Comparison of ENCODE assay signal across 15 mouse cellular contexts in genomic region chr4:88218286-88218685, GRCm38 (mm10).
DNase-seq lines count a peak whose midpoint lies in the region.
"Had no signal": no experiment of that assay in that cellular context is flagged by ENCODE, and none has a peak within 500 bp of the region (broad histone marks: within the 10 kb centered on the region; RNA-seq: fewer than 3 reads in every experiment).

No protein-coding gene starts in this region.

- intact Hi-C loops in heart, postnatal 14 days (cut with DNase I), result no loop called here

- peak; percentile 90 for DNase-seq in heart, adult 11 months
- DNase-seq in heart, postnatal 14 days, result no peak
- DNase-seq in lung, postnatal 10 days, result peak; percentile 8
- no peak for DNase-seq in lung, postnatal 25 days (ENCODE audit: low spot score)
- DNase-seq in retina, embryonic 14.5 days (ENCODE audit: low spot score), result peak; percentile 76
- no peak for DNase-seq in adrenal gland, postnatal 14 days
- DNase-seq: adrenal gland, postnatal 10 days; B cell, adult 2 months; cerebellum, adult 11 months; cerebellum, adult 2 months; cerebellum, adult 9-11 months; cerebellum, postnatal 25 days; gastrocnemius, adult 2 months; gastrocnemius, postnatal 14 days; heart, postnatal 36 days had no signal

Comparison
In these comparisons a context has a peak if more than half of its experiments do, and no peak if none do; other contexts are left out.
1. DNase-seq: peak in heart, adult 11 months (single experiment), lung, postnatal 10 days (single experiment) and retina, embryonic 14.5 days (single experiment); none in heart, postnatal 14 days (0 of 2), lung, postnatal 25 days (single experiment) and adrenal gland, postnatal 14 days (single experiment).